Mouse (Mus musculus) midbrain, embryonic 14.5 days (tissue): ENCODE measurements around the gene Dmxl2. TPM values are rescaled to one million over a fixed set of nuclear protein-coding genes. Genes with fewer than 3 reads are reported as not detected.

Experiments used
- ATAC-seq: fragments of 200-750 bp; cut with Nextera tagmentation; 2 replicates; pipeline ENCODE4 v1.8.0; 2017; ENCODE audit warnings: moderate number of reproducible peaks, moderate library complexity; ENCODE audit not compliant: low FRiP score, low TSS enrichment
- DNase-seq: peaks from one replicate; pipeline ENCODE4 v3.0.0-alpha.2; 2015
- H3K27ac ChIP-seq: fragments of 300-500 bp; sonication (generic); replicated peaks from 2 replicates; pipeline ENCODE4 v1.5.1; 2014; ENCODE audit warnings: mild to moderate bottlenecking, low read depth, low read length, moderate library complexity
- H3K27me3 ChIP-seq: fragments of 300-500 bp; sonication (generic); 2 replicates; pipeline ENCODE4 v1.6.1; 2014; ENCODE audit warnings: low read length, control low read depth, mixed read lengths; ENCODE audit not compliant: control insufficient read depth, insufficient read depth
- H3K36me3 ChIP-seq: fragments of 300-500 bp; sonication (generic); 2 replicates; pipeline ENCODE4 v1.6.1; 2014; ENCODE audit warnings: low read length, control low read depth; ENCODE audit not compliant: control insufficient read depth, insufficient read depth
- H3K4me1 ChIP-seq: fragments of 300-500 bp; sonication (generic); 2 replicates; pipeline ENCODE4 v1.6.1; 2014; ENCODE audit warnings: mild to moderate bottlenecking, antibody characterized with exemption, low read length, control low read depth; ENCODE audit not compliant: control insufficient read depth, insufficient read depth
- H3K4me2 ChIP-seq: fragments of 300-500 bp; sonication (generic); 2 replicates; pipeline ENCODE4 v1.6.1; 2014; ENCODE audit warnings: mild to moderate bottlenecking, low read length, moderate library complexity
- H3K4me3 ChIP-seq: fragments of 300-500 bp; sonication (generic); replicated peaks from 2 replicates; pipeline ENCODE4 v1.5.1; 2014; ENCODE audit warnings: low read depth, low read length
- H3K9ac ChIP-seq: fragments of 300-500 bp; sonication (generic); replicated peaks from 2 replicates; pipeline ENCODE4 v1.6.1; 2014; ENCODE audit warnings: mild to moderate bottlenecking, low read length, moderate library complexity
- H3K9me3 ChIP-seq: fragments of 300-500 bp; sonication (generic); 2 replicates; pipeline ENCODE4 v1.6.1; 2016; ENCODE audit warnings: low read length, control low read depth, mixed read lengths; ENCODE audit not compliant: control insufficient read depth
- WGBS: fragments of 180-500 bp; shearing (Covaris S2); extraction: QIAGEN DNeasy Blood & Tissue Kit; methylation state at CpG from one replicate; pipeline ENCODE4 v1.1.7; 2014; 5-methylcytosine and 5-hydroxymethylcytosine counted together
- polyA plus RNA-seq: library from polyadenylated mRNA; unstranded; fragments of >200 nt; fragmentation: Nextera tagmentation; extraction: Ambion mirVana; gene quantifications from 2 replicates; pipeline ENCODE4 v1.2.1, GENCODE M21; 2014

Dmxl2 gene
- polyA plus RNA-seq, 1 experiment from 2014 or later, result 64.9 TPM

- no peaks in the 10 kb centered on the region for H3K27me3 ChIP-seq
- WGBS, result 82% methylated on average over 2 of the region's 2 CpGs
- no peak overlapping the region for H3K4me3 ChIP-seq
- H3K36me3 ChIP-seq, result no peaks in the 10 kb centered on the region
- no peak overlapping the region for H3K9ac ChIP-seq
- no peak overlapping the region for H3K4me2 ChIP-seq
- no peak overlapping the region for H3K27ac ChIP-seq
- H3K4me1 ChIP-seq, result no peaks in the 10 kb centered on the region
- no peaks in the 10 kb centered on the region for H3K9me3 ChIP-seq
- DNase-seq (no peak), ATAC-seq (no peak)
Observed at GRCm38 (mm10) chr9:54489599-54489998, 11.8 kb downstream of the Dmxl2 start.

- Histone ChIP-seq H3K27ac (no peak overlapping the region), H3K36me3 (no peaks in the 10 kb centered on the region), H3K4me2 (no peak overlapping the region), H3K9me3 (no peaks in the 10 kb centered on the region), H3K4me1 (no peaks in the 10 kb centered on the region), H3K9ac (no peak overlapping the region), H3K27me3 (no peaks in the 10 kb centered on the region), H3K4me3 (no peak overlapping the region)
- WGBS, result 96% methylated on average over 2 of the region's 2 CpGs
- DNase-seq (no peak), ATAC-seq (no peak)
Observed at GRCm38 (mm10) chr9:54484927-54485326, 16.5 kb downstream of the Dmxl2 start.

GRCm38 (mm10) chr9:54483215-54483614 lies 18.2 kb downstream of the Dmxl2 start:
- H3K9me3 ChIP-seq, result no peaks in the 10 kb centered on the region
- H3K27ac ChIP-seq, result no peak overlapping the region
- DNase-seq (peak; percentile 17), ATAC-seq (no peak)
- no peaks in the 10 kb centered on the region for H3K4me1 ChIP-seq
- no peak overlapping the region for H3K9ac ChIP-seq
- H3K27me3 ChIP-seq, result no peaks in the 10 kb centered on the region
- H3K4me2 ChIP-seq, result no peak overlapping the region
- H3K4me3 ChIP-seq, result no peak overlapping the region
- no peaks in the 10 kb centered on the region for H3K36me3 ChIP-seq
- 58% methylated on average over 4 of the region's 4 CpGs for WGBS

GRCm38 (mm10) chr9:54482763-54483162 lies 18.7 kb downstream of the Dmxl2 start:
- ATAC-seq (no peak), DNase-seq (no peak)
- Histone ChIP-seq H3K27me3 (no peaks in the 10 kb centered on the region), H3K4me2 (no peak overlapping the region), H3K4me3 (no peak overlapping the region), H3K36me3 (no peaks in the 10 kb centered on the region), H3K27ac (no peak overlapping the region), H3K9ac (no peak overlapping the region), H3K9me3 (no peaks in the 10 kb centered on the region), H3K4me1 (no peaks in the 10 kb centered on the region)
- WGBS, result 89% methylated on average over 4 of the region's 4 CpGs

- Histone ChIP-seq H3K27ac (no peak overlapping the region), H3K27me3 (no peaks in the 10 kb centered on the region), H3K4me3 (no peak overlapping the region), H3K4me2 (no peak overlapping the region), H3K4me1 (no peaks in the 10 kb centered on the region), H3K9ac (no peak overlapping the region), H3K36me3 (0 out of 2 replicates have a peak, but pooled peaks cover 3% of the 10 kb centered on the region), H3K9me3 (no peaks in the 10 kb centered on the region)
- DNase-seq (no peak), ATAC-seq (no peak)
- WGBS, result 94% methylated on average over 1 of the region's 1 CpGs
Observed at GRCm38 (mm10) chr9:54479054-54479453, 22.4 kb downstream of the Dmxl2 start.

DNA sequence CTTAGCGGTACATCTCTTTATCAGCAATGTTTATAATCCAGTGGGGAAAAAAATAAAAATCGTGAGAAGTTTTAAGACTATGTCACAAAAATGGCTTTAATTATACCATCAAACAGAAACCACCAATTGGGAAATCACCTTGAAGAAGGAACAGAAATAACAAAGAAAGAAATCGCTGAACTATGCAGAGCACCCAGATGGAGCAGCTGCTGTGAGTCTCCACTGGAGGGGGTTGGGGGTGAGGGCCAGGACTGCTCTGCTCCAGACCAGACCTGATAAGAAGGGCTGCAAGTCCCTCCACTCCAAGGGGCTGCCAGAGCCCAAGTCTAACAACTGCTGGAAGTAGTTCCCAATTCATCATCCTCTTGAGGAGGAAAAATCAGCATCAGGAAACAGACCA lies 23.3 kb downstream of the Dmxl2 start:
- ATAC-seq (no peak), DNase-seq (no peak)
- H3K4me1 ChIP-seq, result no peaks in the 10 kb centered on the region
- 68% methylated on average over 3 of the region's 3 CpGs for WGBS
- no peaks in the 10 kb centered on the region for H3K9me3 ChIP-seq
- H3K4me2 ChIP-seq, result no peak overlapping the region
- H3K27me3 ChIP-seq, result no peaks in the 10 kb centered on the region
- no peak overlapping the region for H3K9ac ChIP-seq
- no peak overlapping the region for H3K27ac ChIP-seq
- 0 out of 2 replicates have a peak, but pooled peaks cover 3% of the 10 kb centered on the region for H3K36me3 ChIP-seq
- no peak overlapping the region for H3K4me3 ChIP-seq

DNA sequence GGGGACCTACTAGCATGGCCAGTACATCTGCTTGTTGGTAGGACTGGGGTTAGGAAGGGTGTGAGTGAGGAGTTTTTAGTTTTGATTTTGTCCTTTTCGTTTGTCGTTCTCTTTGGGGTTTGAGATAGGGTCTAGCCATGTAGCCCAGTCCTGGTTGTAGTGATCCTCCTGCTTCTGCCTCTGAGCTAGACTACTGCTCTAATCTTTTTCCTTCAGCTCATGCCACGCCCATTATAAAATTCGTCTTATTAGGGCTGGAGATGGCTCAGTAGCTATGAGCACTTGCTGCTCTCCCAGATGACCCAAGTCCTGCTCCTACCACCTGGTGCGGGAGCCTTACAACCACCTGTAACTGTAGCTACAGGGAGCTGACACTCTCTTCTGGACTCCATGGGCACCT lies 26.9 kb downstream of the Dmxl2 start:
- ATAC-seq, result no peak
- 90% methylated on average over 5 of the region's 5 CpGs for WGBS
- no peak overlapping the region for H3K4me2 ChIP-seq

GRCm38 (mm10) chr9:54474031-54474430 lies 27.4 kb downstream of the Dmxl2 start:
- H3K4me2 ChIP-seq, result no peak overlapping the region
- DNase-seq (no peak), ATAC-seq (no peak)
- H3K36me3 ChIP-seq, result peaks cover 14% of the 10 kb centered on the region; the same call in 1 of the 2 replicates
- WGBS, result 53% methylated on average over 4 of the region's 4 CpGs
- no peak overlapping the region for H3K9ac ChIP-seq
- no peak overlapping the region for H3K27ac ChIP-seq
- H3K27me3 ChIP-seq, result no peaks in the 10 kb centered on the region
- no peaks in the 10 kb centered on the region for H3K4me1 ChIP-seq
- H3K9me3 ChIP-seq, result no peaks in the 10 kb centered on the region
- no peak overlapping the region for H3K4me3 ChIP-seq

More for the DNA sequence above, 26.9 kb downstream of the Dmxl2 start:
- peaks cover 10% of the 10 kb centered on the region; the same call in 1 of the 2 replicates for H3K36me3 ChIP-seq
- no peaks in the 10 kb centered on the region for H3K4me1 ChIP-seq
- H3K27ac ChIP-seq, result no peak overlapping the region
- no peak for DNase-seq
- H3K9me3 ChIP-seq, result no peaks in the 10 kb centered on the region
- H3K4me3 ChIP-seq, result no peak overlapping the region
- no peaks in the 10 kb centered on the region for H3K27me3 ChIP-seq
- H3K9ac ChIP-seq, result no peak overlapping the region

DNA sequence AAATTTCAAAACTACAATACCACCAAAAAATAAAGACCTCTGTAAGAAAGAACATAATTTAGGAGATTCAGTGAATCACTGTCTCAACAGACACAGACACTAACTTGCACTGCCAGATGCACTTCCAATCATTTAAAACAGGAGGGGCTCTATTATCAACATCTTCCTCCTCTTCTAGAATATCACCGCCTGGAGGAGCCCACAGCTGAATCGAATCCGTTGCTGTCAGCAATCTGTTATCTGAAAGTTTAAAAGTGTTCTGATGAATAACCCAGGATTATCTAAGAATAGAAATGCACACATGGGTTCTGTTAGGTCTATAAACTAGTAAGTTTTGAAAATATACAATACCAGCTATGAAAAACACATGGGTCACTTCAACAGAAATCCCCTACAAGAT lies 28.6 kb downstream of the Dmxl2 start:
- H3K9ac ChIP-seq, result no peak overlapping the region

More for the DNA sequence above, 28.6 kb downstream of the Dmxl2 start:
- no peak for ATAC-seq
- DNase-seq, result no peak
- H3K4me1 ChIP-seq, result no peaks in the 10 kb centered on the region
- 82% methylated on average over 3 of the region's 3 CpGs for WGBS
- no peak overlapping the region for H3K27ac ChIP-seq
- H3K27me3 ChIP-seq, result no peaks in the 10 kb centered on the region
- no peaks in the 10 kb centered on the region for H3K9me3 ChIP-seq
- H3K36me3 ChIP-seq, result peaks cover 14% of the 10 kb centered on the region; the same call in 1 of the 2 replicates
- H3K4me3 ChIP-seq, result no peak overlapping the region
- H3K4me2 ChIP-seq, result no peak overlapping the region
